Mouse (Mus musculus) liver, adult 2 months (tissue): Measurements from ENCODE around the gene Pard6b. TPM values are rescaled to one million over a fixed set of nuclear protein-coding genes. Genes with fewer than 3 reads are reported as not detected.

Source experiments
- DNase-seq: peaks from one replicate; pipeline ENCODE4 v3.0.0-alpha.2; 2011; ENCODE audit warnings: low read depth, low spot score; ENCODE audit errors: extremely low read depth
- H3K27ac ChIP-seq: fragments of 200-500 bp; replicated peaks from 2 replicates; pipeline ENCODE4 v1.5.1; 2012; ENCODE audit warnings: low read depth, mild to moderate bottlenecking, control low read depth, inconsistent platforms, low read length; ENCODE audit not compliant: insufficient read depth
- H3K27me3 ChIP-seq: fragments of 200-500 bp; 2 replicates; pipeline ENCODE4 v1.6.1; 2012; ENCODE audit warnings: mild to moderate bottlenecking, moderate library complexity, low read length, inconsistent platforms; ENCODE audit not compliant: control insufficient read depth, insufficient read depth
- H3K36me3 ChIP-seq: fragments of 200-500 bp; 2 replicates; pipeline ENCODE4 v1.6.1; 2012; ENCODE audit warnings: low read length, inconsistent platforms; ENCODE audit not compliant: control insufficient read depth, insufficient read depth
- H3K4me1 ChIP-seq: fragments of 200-500 bp; 2 replicates; pipeline ENCODE4 v1.6.1; 2011; ENCODE audit warnings: low read length; ENCODE audit not compliant: control insufficient read depth, insufficient read depth
- H3K4me3 ChIP-seq: fragments of 200-500 bp; 2 replicates; pipeline ENCODE4 v1.5.1; 2011; ENCODE audit warnings: low read depth, mild to moderate bottlenecking, control low read depth, low read length, moderate library complexity; ENCODE audit not compliant: insufficient read depth
- H3K79me2 ChIP-seq: fragments of 200-500 bp; 2 replicates; pipeline ENCODE4 v1.6.1; 2012; ENCODE audit warnings: inconsistent platforms, mild to moderate bottlenecking, low read length, moderate library complexity; ENCODE audit not compliant: control insufficient read depth, insufficient read depth
- H3K9ac ChIP-seq: fragments of 200-500 bp; 2 replicates; pipeline ENCODE4 v1.6.1; 2012; ENCODE audit warnings: low read depth, mild to moderate bottlenecking, control low read depth, inconsistent platforms, low read length
- CTCF ChIP-seq: fragments of 200-500 bp; IDR thresholded peaks from 2 replicates; pipeline ENCODE4 v1.5.1; 2011; ENCODE audit warnings: low read depth, low read length, control low read depth
- POLR2A ChIP-seq: fragments of 200-500 bp; IDR thresholded peaks from 2 replicates; pipeline ENCODE4 v1.6.1; 2011; ENCODE audit warnings: low read length, control low read depth; ENCODE audit not compliant: insufficient read depth; ENCODE audit errors: extremely low read depth
- WGBS: fragments of 180-500 bp; shearing (Covaris S2); methylation state at CpG from one replicate; pipeline ENCODE4 v1.1.7; 2018; 5-methylcytosine and 5-hydroxymethylcytosine counted together
- polyA plus RNA-seq: library from polyadenylated mRNA; depleted of rRNA; stranded (reverse); fragments of >200 nt; gene quantifications from 2 replicates; pipeline ENCODE4 v1.2.3, GENCODE M21; 2012
- total RNA-seq: library from RNA; depleted of rRNA; stranded (reverse); fragments of >200 nt; gene quantifications from 2 replicates; pipeline ENCODE4 v1.2.3, GENCODE M21; 2014

Pard6b gene
- total and polyA plus RNA-seq, 2 experiments, result 1.7 to 5.3 TPM

GRCm38 (mm10) chr2:168119123-168119522 is 38.3 kb downstream of the Pard6b start:
- Histone ChIP-seq H3K4me1 (peaks cover 3% of the 10 kb centered on the region), H3K36me3 (no peaks in the 10 kb centered on the region), H3K4me3 (no peak overlapping the region), H3K9ac (no peak overlapping the region), H3K27me3 (no peaks in the 10 kb centered on the region), H3K27ac (no peak overlapping the region), H3K79me2 (no peaks in the 10 kb centered on the region)
- WGBS, result 64% methylated on average over 12 of the region's 12 CpGs
- DNase-seq, result no peak
- TF ChIP-seq POLR2A, result no peak
- TF ChIP-seq CTCF, result no peak

GRCm38 (mm10) chr2:168120906-168121305 is 40.1 kb downstream of the Pard6b start:
- DNase-seq, result no peak
- no peaks in the 10 kb centered on the region for H3K36me3 ChIP-seq
- H3K27ac ChIP-seq, result no peak overlapping the region
- no peak overlapping the region for H3K9ac ChIP-seq
- H3K27me3 ChIP-seq, result no peaks in the 10 kb centered on the region
- H3K4me3 ChIP-seq, result no peak overlapping the region
- peaks cover 3% of the 10 kb centered on the region for H3K4me1 ChIP-seq
- 90% methylated on average over 4 of the region's 4 CpGs for WGBS
- H3K79me2 ChIP-seq, result no peaks in the 10 kb centered on the region
- no peak for TF ChIP-seq POLR2A
- TF ChIP-seq CTCF, result no peak

GRCm38 (mm10) chr2:168123652-168124051 is 42.8 kb downstream of the Pard6b start:
- 98% methylated on average over 6 of the region's 6 CpGs for WGBS
- Histone ChIP-seq H3K27ac (no peak overlapping the region), H3K4me3 (no peak overlapping the region), H3K4me1 (peaks cover 2% of the 10 kb centered on the region; the same call in 1 of the 2 replicates), H3K27me3 (no peaks in the 10 kb centered on the region), H3K36me3 (no peaks in the 10 kb centered on the region), H3K9ac (no peak overlapping the region), H3K79me2 (no peaks in the 10 kb centered on the region)
- no peak for TF ChIP-seq POLR2A
- TF ChIP-seq CTCF, result no peak
- DNase-seq, result no peak

GRCm38 (mm10) chr2:168125288-168126089 is 44.7 kb downstream of the Pard6b start:
- Histone ChIP-seq H3K27ac (no peak overlapping the region), H3K4me3 (no peak overlapping the region), H3K79me2 (no peaks in the 10 kb centered on the region), H3K36me3 (no peaks in the 10 kb centered on the region), H3K9ac (no peak overlapping the region), H3K4me1 (peaks cover 2% of the 10 kb centered on the region; the same call in 1 of the 2 replicates), H3K27me3 (no peaks in the 10 kb centered on the region)
- no peak for TF ChIP-seq CTCF
- TF ChIP-seq POLR2A, result no peak
- WGBS, result 72% methylated on average over 11 of the region's 11 CpGs
- no peak for DNase-seq

- DNase-seq, result peak; percentile 82
- H3K36me3 ChIP-seq, result no peaks in the 10 kb centered on the region
- no peak overlapping the region for H3K9ac ChIP-seq
- H3K27me3 ChIP-seq, result no peaks in the 10 kb centered on the region
- WGBS, result 38% methylated on average over 14 of the region's 14 CpGs
- H3K27ac ChIP-seq, result peak overlapping the region; percentile 52
- no peaks in the 10 kb centered on the region for H3K79me2 ChIP-seq
- no peak overlapping the region for H3K4me3 ChIP-seq
- TF ChIP-seq CTCF (no peak), POLR2A (no peak)
- peaks cover 2% of the 10 kb centered on the region; the same call in 1 of the 2 replicates for H3K4me1 ChIP-seq
These were observed 47.0 kb downstream of the Pard6b start for GRCm38 (mm10) chr2:168127767-168128166.
